Mouse (Mus musculus) hindbrain, postnatal 0 days (tissue): ENCODE results near the gene Atp1b4. TPM values are rescaled to one million over a fixed set of nuclear protein-coding genes. Genes with fewer than 3 reads are reported as not detected.
"Not testable (repeated sequence)": the region's sequence is repeated elsewhere in the genome, so short reads cannot be mapped to it uniquely, and the experiment has no call there.

Experiments
- ATAC-seq: fragments of 200-750 bp; cut with Nextera tagmentation; 2 replicates; pipeline ENCODE4 v1.8.0; 2017; ENCODE audit warnings: mild to moderate bottlenecking, moderate TSS enrichment, moderate library complexity
- DNase-seq: peaks from one replicate; pipeline ENCODE4 v3.0.0-alpha.2; 2015; ENCODE audit warnings: low spot score
- H3K27ac ChIP-seq: fragments of 300-500 bp; sonication (generic); 2 replicates; pipeline ENCODE4 v1.5.1; 2014; ENCODE audit warnings: mild to moderate bottlenecking
- H3K27me3 ChIP-seq: fragments of 300-500 bp; sonication (generic); 2 replicates; pipeline ENCODE4 v1.6.1; 2014; ENCODE audit warnings: low read length, mixed read lengths; ENCODE audit not compliant: insufficient read depth
- H3K36me3 ChIP-seq: fragments of 300-500 bp; sonication (generic); 2 replicates; pipeline ENCODE4 v1.6.1; 2014; ENCODE audit warnings: low read length, mixed read lengths; ENCODE audit not compliant: insufficient read depth
- H3K4me1 ChIP-seq: fragments of 300-500 bp; sonication (generic); 2 replicates; pipeline ENCODE4 v1.6.1; 2014; ENCODE audit warnings: antibody characterized with exemption, low read length, mixed read lengths; ENCODE audit not compliant: insufficient read depth
- H3K4me2 ChIP-seq: fragments of 300-500 bp; sonication (generic); 2 replicates; pipeline ENCODE4 v1.6.1; 2014; ENCODE audit warnings: low read depth, mild to moderate bottlenecking, low read length, moderate library complexity, mixed read lengths
- H3K4me3 ChIP-seq: fragments of 300-500 bp; sonication (generic); 2 replicates; pipeline ENCODE4 v1.5.1; 2014; ENCODE audit warnings: low read length
- H3K9ac ChIP-seq: fragments of 300-500 bp; sonication (generic); replicated peaks from 2 replicates; pipeline ENCODE4 v1.6.1; 2014; ENCODE audit warnings: mild to moderate bottlenecking, low read length, moderate library complexity, mixed read lengths
- H3K9me3 ChIP-seq: fragments of 300-500 bp; sonication (generic); 2 replicates; pipeline ENCODE4 v1.6.1; 2016; ENCODE audit warnings: low read length, mixed read lengths
- CTCF ChIP-seq: IDR thresholded peaks from 2 replicates; pipeline ENCODE4 v1.5.1; 2016; ENCODE audit warnings: antibody characterized with exemption, control low read depth, low read depth
- WGBS: fragments of 180-500 bp; shearing (Covaris S2); extraction: QIAGEN DNeasy Blood & Tissue Kit; methylation state at CpG from one replicate; pipeline ENCODE4 v1.1.7; 2014; 5-methylcytosine and 5-hydroxymethylcytosine counted together
- polyA plus RNA-seq: library from polyadenylated mRNA; unstranded; fragments of >200 nt; fragmentation: Nextera tagmentation; extraction: Ambion mirVana; gene quantifications from 2 replicates; pipeline ENCODE4 v1.2.1, GENCODE M21; 2015
- total RNA-seq: library from RNA; depleted of rRNA; stranded (reverse); fragments of >200 nt; gene quantifications from 2 replicates; pipeline ENCODE4 v1.2.3, GENCODE M21; 2014; rRNA removed

Gene Atp1b4
- total and polyA plus RNA-seq, 2 experiments from 2014 or later, result not detected

DNA sequence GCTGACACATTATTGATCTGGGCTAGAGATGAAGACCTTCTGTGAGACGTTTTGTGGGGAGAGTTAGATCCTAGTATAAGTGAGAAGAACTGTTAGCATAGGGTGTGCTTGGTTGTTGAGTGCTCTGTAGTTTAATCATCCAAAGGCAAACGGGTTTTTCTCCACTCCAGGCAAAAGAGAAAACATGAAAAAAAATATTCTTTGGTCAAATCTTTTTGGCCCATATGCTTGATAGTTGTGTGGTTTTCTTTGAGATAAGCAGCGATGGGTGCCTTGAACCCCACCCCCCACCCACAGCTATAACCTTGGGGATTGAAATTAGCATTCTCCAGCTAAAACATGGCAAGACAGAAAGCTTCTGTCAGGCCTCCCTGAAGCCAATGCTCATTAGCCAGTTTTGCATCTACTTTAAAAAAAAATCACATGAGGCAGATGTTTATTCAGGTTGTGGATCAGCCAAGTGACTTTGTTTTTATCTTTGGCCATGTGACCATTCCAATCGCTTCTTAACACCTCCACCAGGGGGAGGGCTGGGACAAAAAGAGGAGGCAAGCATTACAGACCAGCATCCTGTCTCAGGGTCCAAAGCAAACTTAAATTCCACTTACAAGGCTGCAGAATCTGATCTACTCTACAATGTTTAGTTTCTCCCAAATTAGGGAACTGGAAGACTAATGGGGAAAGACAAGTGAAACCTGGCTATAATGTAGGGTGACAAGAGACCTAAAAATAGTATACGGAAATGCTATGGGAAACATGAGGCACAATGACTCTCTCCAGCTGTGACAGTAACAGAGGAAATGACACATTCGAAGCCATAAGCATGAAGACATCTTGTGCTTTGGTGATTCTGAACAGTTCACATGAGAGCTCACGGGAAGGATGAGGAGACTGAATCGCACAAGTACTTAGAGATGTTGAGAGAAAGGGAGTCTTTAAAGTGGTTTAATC is 18.6 kb downstream of the Atp1b4 start:
- DNase-seq, result no peak
- WGBS, result 66% methylated on average over 8 of the region's 8 CpGs
- no peaks in the 10 kb centered on the region for H3K4me1 ChIP-seq
- ATAC-seq, result no peak
- H3K9ac ChIP-seq, result no peak overlapping the region
- no peaks in the 10 kb centered on the region for H3K36me3 ChIP-seq
- no peak overlapping the region for H3K4me3 ChIP-seq
- no peak overlapping the region for H3K4me2 ChIP-seq
- H3K27ac ChIP-seq, result no peak overlapping the region
- peak; percentile 46 for TF ChIP-seq CTCF
- no peaks in the 10 kb centered on the region for H3K27me3 ChIP-seq
- no peaks in the 10 kb centered on the region for H3K9me3 ChIP-seq

DNA sequence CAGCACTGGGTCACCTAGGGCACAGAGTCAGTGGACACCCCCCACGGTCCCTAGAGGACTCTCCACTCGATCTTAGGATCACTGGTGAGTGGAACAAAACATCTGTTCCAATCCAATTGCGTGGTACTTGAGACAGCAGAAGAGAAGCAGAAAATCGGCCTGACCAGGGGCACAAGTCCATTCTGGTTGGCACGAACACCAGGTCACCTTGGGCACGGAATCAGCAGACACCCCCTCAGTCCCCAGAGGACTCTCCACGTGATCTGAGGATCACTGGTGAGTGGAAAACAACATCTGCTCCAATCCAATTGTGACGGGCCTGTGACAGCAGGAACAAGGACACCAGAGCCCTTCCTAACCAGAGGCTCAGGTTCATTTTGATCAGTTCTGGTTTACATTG is 46.0 kb downstream of the Atp1b4 start:
- H3K9ac ChIP-seq, result no peak overlapping the region
- no peaks in the 10 kb centered on the region for H3K27me3 ChIP-seq
- no peak overlapping the region for H3K4me3 ChIP-seq
- H3K4me2 ChIP-seq, result no peak overlapping the region
- ATAC-seq (no peak), DNase-seq (no peak)
- TF ChIP-seq CTCF, result no peak
- WGBS, result 62% methylated on average over 8 of the region's 8 CpGs
- no peaks in the 10 kb centered on the region for H3K4me1 ChIP-seq
- H3K27ac ChIP-seq, result no peak overlapping the region
- no peaks in the 10 kb centered on the region for H3K9me3 ChIP-seq
- H3K36me3 ChIP-seq, result no peaks in the 10 kb centered on the region

DNA sequence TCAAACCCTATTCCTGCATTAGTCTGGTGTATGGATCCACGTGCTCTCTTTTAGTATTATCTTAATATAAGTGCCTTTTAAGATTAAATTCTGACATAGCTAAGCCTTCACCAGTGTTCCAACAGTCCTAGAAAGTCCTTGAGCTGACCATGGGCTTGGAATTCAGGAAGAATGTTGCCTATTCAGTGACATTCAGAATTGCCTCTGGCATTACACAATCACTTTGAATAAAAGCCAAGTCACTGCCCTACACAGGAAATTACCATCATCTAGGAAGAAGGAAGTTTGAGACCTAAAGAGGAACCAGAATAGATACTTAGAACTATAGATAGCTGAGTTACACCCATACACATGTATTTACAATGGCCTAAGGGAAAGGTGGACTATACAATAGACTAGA is 48.6 kb downstream of the Atp1b4 start:
- not testable (repeated sequence) for H3K9me3 ChIP-seq, DNase-seq, H3K27me3 ChIP-seq, H3K4me3 ChIP-seq, H3K27ac ChIP-seq, ATAC-seq, H3K4me2 ChIP-seq, H3K4me1 ChIP-seq, H3K9ac ChIP-seq, H3K36me3 ChIP-seq
- WGBS, result 59% methylated on average over 1 of the region's 1 CpGs

DNA sequence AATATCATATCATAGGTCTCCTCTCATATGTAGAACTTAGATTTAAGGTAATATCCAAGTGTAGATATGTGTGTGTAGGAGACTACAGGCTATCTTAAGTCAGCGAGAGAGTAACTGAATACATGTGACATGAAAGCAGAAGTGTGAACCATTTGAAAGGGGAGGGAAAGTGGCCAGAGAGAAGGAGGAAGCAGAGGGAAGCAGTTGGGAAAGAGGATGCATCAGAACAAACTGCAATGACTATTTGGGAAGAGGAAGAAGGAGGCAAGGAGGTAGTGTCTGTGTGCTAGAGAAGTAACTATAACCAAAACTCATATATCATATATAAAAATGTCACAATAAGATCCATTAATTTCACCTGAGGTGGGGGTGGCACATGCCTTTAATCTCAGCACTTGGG is 57.2 kb downstream of the Atp1b4 start:
- not testable (repeated sequence) for H3K36me3 ChIP-seq, H3K27ac ChIP-seq, H3K27me3 ChIP-seq, ATAC-seq, H3K4me2 ChIP-seq, H3K9me3 ChIP-seq, H3K9ac ChIP-seq, H3K4me3 ChIP-seq, H3K4me1 ChIP-seq, DNase-seq
- WGBS, result 86% methylated on average over 1 of the region's 1 CpGs

Other genes with a start within 250 kb of the Atp1b4 start
- not detected in 2 replicates for gene Rhox10, start 249.7 kb upstream of the Atp1b4 start, total RNA-seq
- gene Rhox10, start 249.7 kb upstream of the Atp1b4 start, polyA plus RNA-seq, result not detected in 2 replicates
- not detected in 2 replicates for gene Rhox11, start 231.0 kb upstream of the Atp1b4 start, total RNA-seq
- gene Rhox11, start 231.0 kb upstream of the Atp1b4 start, polyA plus RNA-seq, result not detected in 2 replicates
- gene Rhox12, start 205.3 kb upstream of the Atp1b4 start, total RNA-seq, result not detected in 2 replicates
- not detected in 2 replicates for gene Rhox12, start 205.3 kb upstream of the Atp1b4 start, polyA plus RNA-seq
- not detected in 2 replicates for gene Rhox13, start 195.0 kb upstream of the Atp1b4 start, total RNA-seq
- not detected in 2 replicates for gene Rhox13, start 195.0 kb upstream of the Atp1b4 start, polyA plus RNA-seq
- gene Zbtb33, start 126.4 kb upstream of the Atp1b4 start, total RNA-seq, result 20.5 and 26.8 TPM in 2 replicates
- gene Zbtb33, start 126.4 kb upstream of the Atp1b4 start, polyA plus RNA-seq, result 3.0 and 3.3 TPM in 2 replicates
- gene Tmem255a, start 63.7 kb upstream of the Atp1b4 start, total RNA-seq, result 41.4 and 48.4 TPM in 2 replicates
- gene Tmem255a, start 63.7 kb upstream of the Atp1b4 start, polyA plus RNA-seq, result 37.3 and 38.5 TPM in 2 replicates
- gene Lamp2, start 140.3 kb downstream of the Atp1b4 start, total RNA-seq, result 56.5 and 64.3 TPM in 2 replicates
- gene Lamp2, start 140.3 kb downstream of the Atp1b4 start, polyA plus RNA-seq, result 79.8 and 84.8 TPM in 2 replicates